Mouse (Mus musculus) lung, embryonic 15.5 days (tissue): ENCODE results near the gene Plin5. TPM values are rescaled to one million over a fixed set of nuclear protein-coding genes. Genes with fewer than 3 reads are reported as not detected.
"Not testable (repeated sequence)": the region's sequence is repeated elsewhere in the genome, so short reads cannot be mapped to it uniquely, and the experiment has no call there.

Source experiments
- ATAC-seq: fragments of 200-750 bp; cut with Nextera tagmentation; 2 replicates; pipeline ENCODE4 v1.8.0; 2017; ENCODE audit warnings: moderate number of reproducible peaks, borderline replicate concordance; ENCODE audit not compliant: low FRiP score, low TSS enrichment; ENCODE audit errors: extremely low read depth
- H3K27ac ChIP-seq: fragments of 300-500 bp; sonication (generic); 2 replicates; pipeline ENCODE4 v1.5.1; 2015; ENCODE audit warnings: moderate library complexity, mild to moderate bottlenecking, inconsistent platforms
- H3K27me3 ChIP-seq: fragments of 300-500 bp; sonication (generic); 2 replicates; pipeline ENCODE4 v1.6.1; 2015; ENCODE audit warnings: inconsistent platforms
- H3K36me3 ChIP-seq: fragments of 300-500 bp; sonication (generic); 2 replicates; pipeline ENCODE4 v1.6.1; 2015; ENCODE audit warnings: inconsistent platforms
- H3K4me1 ChIP-seq: fragments of 300-500 bp; sonication (generic); 2 replicates; pipeline ENCODE4 v1.6.1; 2015; ENCODE audit warnings: inconsistent platforms
- H3K4me2 ChIP-seq: fragments of 300-500 bp; sonication (generic); 2 replicates; pipeline ENCODE4 v1.6.1; 2015; ENCODE audit warnings: inconsistent platforms, mild to moderate bottlenecking, moderate library complexity
- H3K4me3 ChIP-seq: fragments of 300-500 bp; sonication (generic); 2 replicates; pipeline ENCODE4 v1.5.1; 2015; ENCODE audit warnings: mild to moderate bottlenecking, inconsistent platforms
- H3K9ac ChIP-seq: fragments of 300-500 bp; sonication (generic); 2 replicates; pipeline ENCODE4 v1.6.1; 2015; ENCODE audit warnings: inconsistent platforms
- H3K9me3 ChIP-seq: fragments of 300-500 bp; sonication (generic); 2 replicates; pipeline ENCODE4 v1.6.1; 2016; ENCODE audit warnings: inconsistent platforms
- WGBS: fragments of 180-500 bp; shearing (Covaris S2); methylation state at CpG from one replicate; pipeline ENCODE4 v1.1.7; 2015; 5-methylcytosine and 5-hydroxymethylcytosine counted together
- polyA plus RNA-seq: library from polyadenylated mRNA; unstranded; fragments of >200 nt; fragmentation: Nextera tagmentation; extraction: Ambion mirVana; gene quantifications from 2 replicates; pipeline ENCODE4 v1.2.1, GENCODE M21; 2015

The Plin5 gene
- polyA plus RNA-seq, 1 experiment from 2014 or later = 0.95 TPM

DNA sequence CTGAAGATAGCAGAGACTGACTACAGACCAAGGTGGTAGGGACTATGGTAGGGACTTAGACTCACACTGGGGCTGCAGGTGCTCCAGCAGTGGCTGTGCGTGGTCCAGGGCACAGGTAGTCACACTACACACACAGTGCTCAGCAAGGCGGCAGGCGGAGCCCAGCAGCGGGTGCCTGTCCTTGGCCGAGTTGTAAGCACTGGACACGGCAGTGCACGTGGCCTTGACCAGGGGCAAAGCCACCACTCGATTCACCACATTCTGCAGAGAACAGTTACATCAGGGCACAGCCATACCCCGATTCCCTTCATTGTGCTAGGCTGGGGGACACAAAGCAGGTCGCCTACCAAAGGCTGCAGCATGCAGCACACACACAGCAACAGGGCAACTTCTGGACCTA lies 1.2 kb downstream of the Plin5 start:
- Histone ChIP-seq H3K27ac (no peak overlapping the region), H3K4me2 (no peak overlapping the region), H3K4me3 (no peak overlapping the region), H3K27me3 (peaks cover 47% of the 10 kb centered on the region), H3K36me3 (no peaks in the 10 kb centered on the region), H3K9me3 (no peaks in the 10 kb centered on the region), H3K4me1 (peaks cover 16% of the 10 kb centered on the region), H3K9ac (no peak overlapping the region)
- ATAC-seq = no peak
- WGBS = 76% methylated on average over 10 of the region's 10 CpGs

DNA sequence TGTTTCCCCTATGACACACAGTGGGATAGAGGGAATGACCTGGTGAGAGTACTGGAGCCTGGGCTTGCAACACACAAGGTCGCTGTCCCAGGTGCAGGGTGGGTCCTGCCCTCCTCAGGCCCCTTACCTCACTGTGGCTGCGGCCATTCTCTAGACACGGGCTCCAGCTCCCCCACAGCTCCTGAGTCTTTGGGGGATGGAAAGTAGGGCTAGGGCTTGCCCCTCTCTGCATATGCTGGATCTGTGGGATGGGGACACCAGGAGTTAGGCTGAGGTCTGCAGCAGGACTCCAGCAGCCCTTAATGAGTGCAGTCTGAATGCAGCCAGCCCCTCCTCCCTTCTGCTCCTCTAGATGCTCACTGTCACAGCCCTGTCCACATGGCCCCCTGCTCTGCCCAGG lies 4.7 kb downstream of the Plin5 start:
- peaks cover 5% of the 10 kb centered on the region; the same call in 1 of the 2 replicates for H3K4me1 ChIP-seq
- no peak overlapping the region for H3K4me3 ChIP-seq
- no peak overlapping the region for H3K9ac ChIP-seq
- no peak for ATAC-seq
- H3K4me2 ChIP-seq = no peak overlapping the region
- H3K27ac ChIP-seq = no peak overlapping the region
- peaks cover 15% of the 10 kb centered on the region for H3K27me3 ChIP-seq
- WGBS = 80% methylated on average over 3 of the region's 3 CpGs
- no peaks in the 10 kb centered on the region for H3K36me3 ChIP-seq
- H3K9me3 ChIP-seq = no peaks in the 10 kb centered on the region

DNA sequence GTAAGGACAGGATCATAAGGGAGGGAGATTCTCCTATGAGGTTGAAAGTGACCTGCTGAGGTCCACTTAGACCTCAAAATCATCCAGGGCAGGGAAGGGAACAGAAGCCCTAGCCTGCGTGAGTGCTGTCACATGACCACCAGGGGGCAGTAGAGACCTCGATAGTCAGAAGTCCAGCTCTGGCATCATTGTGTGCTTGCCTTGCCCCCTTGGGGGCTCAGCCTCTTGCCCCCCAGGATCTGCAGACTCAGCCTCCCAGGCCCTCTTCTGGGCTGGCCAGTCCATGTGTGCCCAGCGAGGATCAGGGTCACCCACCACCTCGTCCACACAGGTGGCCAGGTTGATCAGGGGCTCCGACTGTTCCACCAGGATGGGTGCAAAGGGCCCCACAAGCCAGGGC lies 5.5 kb downstream of the Plin5 start:
- no peaks in the 10 kb centered on the region for H3K36me3 ChIP-seq
- H3K4me3 ChIP-seq = no peak overlapping the region
- peaks cover 7% of the 10 kb centered on the region for H3K27me3 ChIP-seq
- no peak overlapping the region for H3K27ac ChIP-seq
- H3K9ac ChIP-seq = no peak overlapping the region
- no peak overlapping the region for H3K4me2 ChIP-seq
- no peaks in the 10 kb centered on the region for H3K4me1 ChIP-seq
- 47% methylated on average over 5 of the region's 5 CpGs for WGBS
- ATAC-seq = no peak
- H3K9me3 ChIP-seq = no peaks in the 10 kb centered on the region

DNA sequence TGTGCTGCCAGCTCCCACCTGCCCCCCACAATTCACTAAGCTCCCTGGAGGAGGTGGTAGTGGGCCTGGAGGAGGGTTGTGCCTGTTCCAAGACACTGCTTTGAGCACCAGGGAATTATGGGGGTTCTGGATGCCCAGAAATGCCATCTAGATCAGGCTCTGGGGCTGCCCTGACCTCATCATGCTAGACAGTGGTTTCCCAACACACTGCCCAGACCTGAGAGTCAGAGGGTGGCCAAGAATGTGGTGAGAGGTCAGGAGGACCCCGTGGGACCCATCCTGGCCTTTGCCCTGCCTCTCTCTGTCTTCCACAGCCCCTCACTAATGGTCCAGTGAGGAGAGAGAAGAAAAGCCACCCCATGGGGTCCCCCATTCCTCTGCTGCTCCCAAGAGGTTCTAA lies 6.4 kb downstream of the Plin5 start:
- Histone ChIP-seq H3K27ac (no peak overlapping the region), H3K4me1 (no peaks in the 10 kb centered on the region), H3K4me2 (no peak overlapping the region), H3K36me3 (no peaks in the 10 kb centered on the region), H3K9ac (no peak overlapping the region), H3K27me3 (0 out of 2 replicates have a peak, but pooled peaks cover 4% of the 10 kb centered on the region), H3K4me3 (no peak overlapping the region), H3K9me3 (no peaks in the 10 kb centered on the region)
- ATAC-seq = no peak
- WGBS = 54% methylated on average over 1 of the region's 1 CpGs

DNA sequence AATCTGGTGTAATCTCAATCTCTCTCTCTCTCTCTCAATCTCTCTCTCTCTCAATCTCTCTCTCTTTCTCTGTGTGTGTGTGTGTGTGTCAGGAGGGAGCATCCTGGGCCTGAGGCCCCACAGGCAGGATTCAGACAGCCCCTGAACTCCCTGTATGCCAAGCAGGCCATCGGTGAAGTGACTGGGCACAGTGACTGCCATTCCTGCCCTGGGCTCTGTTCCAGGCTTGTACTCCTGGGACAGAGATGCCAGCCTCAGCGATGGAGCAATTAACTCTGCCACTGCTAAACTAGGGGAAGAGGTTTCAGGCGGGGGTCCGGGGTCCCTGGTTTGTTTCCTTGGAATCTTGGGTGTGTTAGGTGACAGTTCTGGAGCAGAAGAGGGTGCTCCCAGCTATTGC lies 6.8 kb downstream of the Plin5 start:
- Histone ChIP-seq H3K36me3 (no peaks in the 10 kb centered on the region), H3K4me2 (no peak overlapping the region), H3K9me3 (no peaks in the 10 kb centered on the region), H3K9ac (no peak overlapping the region), H3K4me3 (no peak overlapping the region), H3K27ac (no peak overlapping the region), H3K4me1 (no peaks in the 10 kb centered on the region), H3K27me3 (0 out of 2 replicates have a peak, but pooled peaks cover 4% of the 10 kb centered on the region)
- no peak for ATAC-seq
- WGBS = 75% methylated on average over 4 of the region's 4 CpGs

DNA sequence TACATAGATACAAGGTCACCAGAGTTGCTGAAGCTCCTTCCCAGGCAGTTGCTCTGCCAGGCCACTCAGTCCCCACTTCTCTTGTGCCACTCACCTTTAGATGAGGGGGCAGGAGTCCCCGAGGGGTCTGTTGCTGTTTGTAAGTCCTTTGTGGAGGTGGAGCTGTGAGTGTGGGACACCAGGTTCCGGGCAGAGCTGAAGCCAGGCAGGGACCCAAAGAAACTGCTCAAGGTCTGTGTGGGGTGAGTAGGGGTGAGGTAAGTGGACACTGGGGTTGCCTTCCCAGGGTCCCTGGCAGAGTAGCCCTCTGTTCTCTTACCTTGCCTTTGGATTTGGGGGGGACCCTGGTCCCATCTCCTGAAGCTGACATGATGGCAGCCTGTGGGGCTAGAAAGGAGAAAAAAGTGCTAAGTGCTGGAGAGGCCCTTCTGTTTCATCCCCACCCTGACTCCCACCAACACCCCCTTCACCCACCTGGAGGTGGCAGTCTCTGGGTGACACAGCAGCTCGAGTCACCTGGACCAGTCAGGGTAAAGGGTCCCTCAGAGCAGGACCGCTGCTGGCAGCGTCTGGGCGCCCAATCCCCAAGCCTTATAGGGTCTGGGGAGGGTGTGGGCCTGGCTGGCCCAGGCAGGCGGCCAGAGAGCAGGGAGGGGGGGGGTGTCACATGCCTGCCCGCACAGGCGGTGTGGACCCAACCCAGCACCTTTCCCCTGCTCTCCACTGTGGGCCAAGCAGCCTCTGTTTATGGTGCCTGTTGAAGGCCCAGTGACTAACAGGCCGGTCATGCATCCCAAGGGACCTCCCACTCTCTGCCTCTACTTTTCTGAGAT lies 8.0 kb downstream of the Plin5 start, which contains the start of gene Plin4:
Plin4 (minus strand) TSS at position 585 of the 833 bp plus-strand sequence.
- no peak within 1 kb of the TSS for H3K9ac ChIP-seq
- no peak within 1 kb of the TSS for H3K27ac ChIP-seq
- H3K36me3 ChIP-seq = no peaks in the 10 kb centered on the region
- no peaks in the 10 kb centered on the region for H3K9me3 ChIP-seq
- no peaks in the 10 kb centered on the region for H3K27me3 ChIP-seq
- no peak within 1 kb of the TSS for H3K4me3 ChIP-seq
- WGBS = 49% methylated on average over 10 of the region's 10 CpGs
- H3K4me2 ChIP-seq = no peak within 1 kb of the TSS
- 0 out of 2 replicates have a peak, but pooled peaks have one; percentile 6 for ATAC-seq
- no peaks in the 10 kb centered on the region for H3K4me1 ChIP-seq

DNA sequence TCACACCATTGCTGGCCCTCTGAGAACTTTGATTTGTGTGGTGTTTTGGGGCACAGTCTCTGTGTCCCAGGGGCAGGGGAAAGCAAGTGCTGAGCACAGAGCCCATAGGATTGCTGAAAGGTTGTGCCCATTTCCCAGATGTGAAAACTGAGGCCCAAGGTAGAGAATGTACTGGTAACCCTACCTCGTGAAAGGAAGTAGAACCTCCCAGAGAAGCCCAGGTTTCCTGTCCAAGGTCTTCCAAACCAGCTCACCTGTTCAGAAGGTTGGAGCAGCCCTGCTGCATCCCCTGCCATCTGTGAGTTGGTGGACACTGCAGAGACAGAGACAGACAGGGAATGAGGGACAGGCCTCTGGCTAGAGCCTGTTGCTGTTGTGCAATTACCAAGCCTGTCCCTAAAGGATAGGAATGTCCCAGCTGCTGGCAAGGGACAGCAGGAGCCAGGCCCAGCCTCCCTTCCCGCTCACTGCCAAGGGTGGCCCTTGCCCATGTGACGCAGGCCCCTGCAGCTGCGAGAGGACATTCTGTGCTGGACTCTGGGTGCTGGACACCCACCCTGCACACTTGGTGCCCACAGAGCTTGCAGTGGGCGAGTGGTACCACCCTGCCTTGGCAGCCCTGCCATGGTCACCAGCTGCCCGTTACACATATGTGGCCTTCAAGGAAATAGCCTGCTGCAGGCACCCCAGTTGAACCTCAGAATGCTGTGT lies 8.9 kb downstream of the Plin5 start:
- WGBS = 68% methylated on average over 6 of the region's 6 CpGs
- no peak overlapping the region for H3K4me3 ChIP-seq
- H3K36me3 ChIP-seq = peaks cover 6% of the 10 kb centered on the region; the same call in 1 of the 2 replicates
- no peak overlapping the region for H3K27ac ChIP-seq
- peak; percentile 40; the same call in 1 of the 2 replicates for ATAC-seq
- no peaks in the 10 kb centered on the region for H3K9me3 ChIP-seq
- H3K4me1 ChIP-seq = no peaks in the 10 kb centered on the region
- H3K27me3 ChIP-seq = no peaks in the 10 kb centered on the region
- no peak overlapping the region for H3K4me2 ChIP-seq
- H3K9ac ChIP-seq = no peak overlapping the region

DNA sequence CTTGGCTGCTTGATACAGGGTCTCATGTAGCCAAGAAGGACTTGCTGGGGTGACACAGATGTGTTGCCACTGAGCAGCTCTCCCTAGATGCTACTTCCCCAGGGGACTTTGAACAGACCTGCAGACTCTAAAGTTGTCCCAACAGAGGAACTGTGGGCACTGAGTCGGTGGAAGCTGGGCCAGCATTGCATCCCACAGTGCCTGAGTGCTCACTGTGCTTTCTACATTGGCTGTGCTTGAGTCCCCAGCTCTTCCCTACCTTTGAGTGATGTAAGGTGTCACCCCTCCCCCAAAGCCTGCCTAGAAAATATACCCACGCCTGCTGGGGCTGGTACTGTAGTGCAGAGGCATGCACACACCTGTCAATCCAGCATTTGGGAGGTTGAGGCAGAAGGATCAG lies 9.7 kb downstream of the Plin5 start:
- H3K27ac ChIP-seq = no peak overlapping the region
- WGBS = 68% methylated on average over 2 of the region's 2 CpGs
- no peaks in the 10 kb centered on the region for H3K4me1 ChIP-seq
- peaks cover 8% of the 10 kb centered on the region for H3K36me3 ChIP-seq
- no peaks in the 10 kb centered on the region for H3K27me3 ChIP-seq
- ATAC-seq = no peak
- H3K9ac ChIP-seq = no peak overlapping the region
- no peaks in the 10 kb centered on the region for H3K9me3 ChIP-seq
- no peak overlapping the region for H3K4me3 ChIP-seq
- H3K4me2 ChIP-seq = no peak overlapping the region

DNA sequence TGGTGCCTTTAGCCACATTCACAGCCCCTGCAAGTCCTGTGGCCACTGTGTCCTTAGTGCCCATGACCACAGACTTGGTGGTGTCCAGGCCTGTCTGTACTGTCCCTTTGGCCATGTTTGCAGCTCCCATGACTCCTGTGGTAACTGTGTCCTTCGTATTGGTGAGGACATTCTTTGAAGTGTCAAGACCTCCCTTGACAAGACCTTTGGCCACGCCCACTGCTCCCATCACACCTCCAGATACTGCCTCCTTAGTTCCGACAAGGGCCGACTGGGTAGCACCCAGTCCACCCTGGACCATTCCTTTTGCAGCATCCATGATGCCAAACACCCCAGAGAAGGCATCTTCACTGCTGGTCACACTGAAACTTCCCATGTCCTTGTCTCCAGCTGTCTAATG lies 10.4 kb downstream of the Plin5 start:
- Histone ChIP-seq H3K4me3 (no peak overlapping the region), H3K9ac (no peak overlapping the region), H3K27me3 (no peaks in the 10 kb centered on the region), H3K4me1 (no peaks in the 10 kb centered on the region), H3K27ac (no peak overlapping the region), H3K4me2 (no peak overlapping the region), H3K36me3 (peaks cover 16% of the 10 kb centered on the region), H3K9me3 (no peaks in the 10 kb centered on the region)
- 64% methylated on average over 4 of the region's 4 CpGs for WGBS
- no peak for ATAC-seq

DNA sequence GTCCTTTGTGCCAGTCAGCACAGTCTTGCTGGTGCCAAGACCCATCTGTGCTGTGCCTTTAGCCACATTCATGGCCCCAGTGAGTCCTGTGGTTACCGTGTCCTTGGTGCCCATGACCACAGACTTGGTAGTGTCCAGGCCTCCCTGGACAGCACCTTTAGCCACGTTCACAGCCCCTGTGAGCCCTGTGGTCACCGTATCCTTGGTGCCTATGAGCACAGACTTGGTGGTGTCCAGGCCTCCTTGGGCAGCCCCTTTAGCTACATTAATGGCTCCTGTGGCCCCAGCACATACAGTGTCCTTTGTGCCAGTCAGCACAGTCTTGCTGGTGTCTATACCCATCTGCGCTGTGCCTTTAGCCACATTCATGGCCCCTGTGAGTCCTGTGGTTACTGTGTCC lies 11.0 kb downstream of the Plin5 start:
- peaks cover 19% of the 10 kb centered on the region for H3K36me3 ChIP-seq
- H3K9me3 ChIP-seq, H3K4me3 ChIP-seq, H3K9ac ChIP-seq, H3K4me2 ChIP-seq, H3K27me3 ChIP-seq, H3K27ac ChIP-seq, ATAC-seq, H3K4me1 ChIP-seq: not testable (repeated sequence)
- whole genome bisulfite sequencing = 93% methylated on average over 4 of the region's 4 CpGs

DNA sequence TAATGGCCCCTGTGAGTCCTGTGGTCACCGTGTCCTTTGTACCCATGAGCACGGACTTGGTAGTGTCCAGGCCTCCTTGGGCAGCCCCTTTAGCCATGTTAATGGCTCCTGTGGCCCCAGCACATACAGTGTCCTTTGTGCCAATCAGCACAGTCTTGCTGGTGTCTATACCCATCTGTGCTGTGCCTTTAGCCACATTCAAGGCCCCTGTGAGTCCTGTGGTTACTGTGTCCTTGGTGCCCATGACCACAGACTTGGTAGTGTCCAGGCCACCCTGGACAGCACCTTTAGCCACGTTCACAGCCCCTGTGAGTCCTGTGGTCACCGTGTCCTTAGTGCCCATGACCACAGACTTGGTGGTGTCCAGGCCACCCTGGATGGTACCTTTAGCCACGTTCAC lies 12.6 kb downstream of the Plin5 start:
- 85% methylated on average over 3 of the region's 5 CpGs for WGBS

More for the DNA sequence above, 12.6 kb downstream of the Plin5 start:
- H3K4me2 ChIP-seq, H3K9me3 ChIP-seq, H3K9ac ChIP-seq, H3K4me1 ChIP-seq, ATAC-seq, H3K27me3 ChIP-seq, H3K4me3 ChIP-seq, H3K27ac ChIP-seq: not testable (repeated sequence)
- H3K36me3 ChIP-seq = peaks cover 33% of the 10 kb centered on the region
